8 mouse cellular contexts compared by ENCODE assay signal in genomic region chr12:77240372-77240771, GRCm38 (mm10). TPM values are rescaled to one million over a fixed set of nuclear protein-coding genes. Genes with fewer than 3 reads are reported as not detected.
DNase-seq lines count a peak whose midpoint lies in the region; ATAC-seq and TF ChIP-seq lines count a peak whose summit lies in the region.

No protein-coding gene starts in this region.

- no peaks in the 10 kb centered on the region for H3K36me3 ChIP-seq in heart, embryonic 15.5 days
- peaks cover 10% of the 10 kb centered on the region for H3K36me3 ChIP-seq in G1E (replicated peaks)
- H3K36me3 ChIP-seq in embryonic facial prominence, embryonic 14.5 days (ENCODE audit: control insufficient read depth, insufficient read depth, low read length) = no peaks in the 10 kb centered on the region
- H3K36me3 ChIP-seq in liver, embryonic 16.5 days (ENCODE audit: control insufficient read depth, insufficient read depth) = no peaks in the 10 kb centered on the region

- H3K27me3 ChIP-seq in heart, embryonic 15.5 days = no peaks in the 10 kb centered on the region
- no peaks in the 10 kb centered on the region for H3K27me3 ChIP-seq in G1E (ENCODE audit: insufficient read depth, low read length)
- H3K27me3 ChIP-seq in embryonic facial prominence, embryonic 14.5 days (replicated peaks; ENCODE audit: control insufficient read depth, insufficient read depth, low read length) = no peaks in the 10 kb centered on the region
- no peaks in the 10 kb centered on the region for H3K27me3 ChIP-seq in liver, embryonic 16.5 days (ENCODE audit: control insufficient read depth, insufficient read depth, low read depth, low read length)

- H3K9ac ChIP-seq in heart, embryonic 15.5 days = no peak overlapping the region
- H3K9ac ChIP-seq in embryonic facial prominence, embryonic 14.5 days (ENCODE audit: low read depth, low read length) = no peak overlapping the region
- H3K9ac ChIP-seq in liver, embryonic 16.5 days (ENCODE audit: low read depth, low read length) = no peak overlapping the region

- no peak for ATAC-seq in heart, embryonic 15.5 days (replicated peaks; ENCODE audit: insufficient number of reproducible peaks, insufficient read depth, low FRiP score, low read depth)
- ATAC-seq in G1E (ENCODE audit: extremely low read depth, insufficient number of reproducible peaks, low FRiP score, poor library complexity, severe bottlenecking) = no peak
- no peak for ATAC-seq in embryonic facial prominence, embryonic 14.5 days (ENCODE audit: low read depth)
- no peak for ATAC-seq in liver, embryonic 16.5 days (ENCODE audit: low read depth)

- peaks cover 7% of the 10 kb centered on the region for H3K4me1 ChIP-seq in heart, embryonic 15.5 days (replicated peaks)
- H3K4me1 ChIP-seq in G1E (ENCODE audit: insufficient read depth, low read depth, low read length) = peaks cover 59% of the 10 kb centered on the region
- peaks cover 8% of the 10 kb centered on the region; the same call in 1 of the 2 replicates for H3K4me1 ChIP-seq in embryonic facial prominence, embryonic 14.5 days (ENCODE audit: control insufficient read depth, insufficient read depth, low read length)
- H3K4me1 ChIP-seq in liver, embryonic 16.5 days (ENCODE audit: control insufficient read depth, low read depth, low read length) = peaks cover 9% of the 10 kb centered on the region

- peak overlapping the region; percentile 36; the same call in 1 of the 2 replicates for H3K4me2 ChIP-seq in heart, embryonic 15.5 days
- peak overlapping the region; percentile 94; the same call in 1 of the 2 replicates for H3K4me2 ChIP-seq in embryonic facial prominence, embryonic 14.5 days (ENCODE audit: low read depth, low read length)
- H3K4me2 ChIP-seq in liver, embryonic 16.5 days (ENCODE audit: low read depth, low read length) = peak overlapping the region; percentile 58

- TF ChIP-seq CTCF in G1E (IDR thresholded peaks at IDR 0.05; ENCODE audit: low read depth, low read length) = no peak

- DNase-seq in heart, adult 18-20 months = no peak
- no peak for DNase-seq in G1E (ENCODE audit: low spot score)
- DNase-seq in embryonic facial prominence, embryonic 14.5 days (ENCODE audit: low spot score) = no peak
- DNase-seq in right cerebral cortex, postnatal 14 days = no peak
- DNase-seq in kidney, adult 8-10 months = no peak
- DNase-seq in frontal cortex, postnatal 10 days (ENCODE audit: low spot score in 2 of 2) = no peak

- no peak overlapping the region for H3K27ac ChIP-seq in heart, embryonic 15.5 days
- no peak overlapping the region for H3K27ac ChIP-seq in embryonic facial prominence, embryonic 14.5 days (replicated peaks; ENCODE audit: low read depth, low read length)
- no peak overlapping the region for H3K27ac ChIP-seq in liver, embryonic 16.5 days (ENCODE audit: low read length)

- H3K9me3 ChIP-seq in heart, embryonic 15.5 days (replicated peaks) = no peaks in the 10 kb centered on the region
- H3K9me3 ChIP-seq in G1E (replicated peaks) = no peaks in the 10 kb centered on the region
- no peaks in the 10 kb centered on the region for H3K9me3 ChIP-seq in embryonic facial prominence, embryonic 14.5 days (ENCODE audit: control insufficient read depth, low read length)
- no peaks in the 10 kb centered on the region for H3K9me3 ChIP-seq in liver, embryonic 16.5 days (replicated peaks; ENCODE audit: control insufficient read depth, low read length)

- H3K4me3 ChIP-seq in heart, embryonic 15.5 days = no peak overlapping the region
- peak overlapping the region; percentile 75 for H3K4me3 ChIP-seq in G1E (ENCODE audit: low read depth, low read length)
- no peak overlapping the region for H3K4me3 ChIP-seq in embryonic facial prominence, embryonic 14.5 days (ENCODE audit: low read depth, low read length)
- peak overlapping the region; percentile 27 for H3K4me3 ChIP-seq in liver, embryonic 16.5 days (ENCODE audit: low read depth, low read length)

- WGBS in heart, embryonic 15.5 days = 46% methylated on average over 6 of the region's 6 CpGs
- WGBS in embryonic facial prominence, embryonic 14.5 days = 45% methylated on average over 6 of the region's 6 CpGs
- 16% methylated on average over 6 of the region's 6 CpGs for WGBS in liver, embryonic 16.5 days (ENCODE audit: insufficient replicate concordance)

RNA-seq across cellular contexts. Expression of gene Fut8, which starts 2.4 kb away (rescaled TPM):
- polyA plus RNA-seq in heart, embryonic 15.5 days (2015; fragmentation: Nextera tagmentation; extraction: Ambion mirVana) = 14.3 and 21.0 TPM in 2 replicates
- 10 to 100 TPM; 17.1 to 17.3 TPM for total RNA-seq in heart, adult 18-20 months (2021)
- 410 and 447 TPM in 2 replicates for total RNA-seq in G1E (2014; fragmentation: Nextera tagmentation)
- 227 and 251 TPM in 2 replicates for total RNA-seq in G1E (2017)
- 28.8 and 35.8 TPM in 2 replicates for polyA plus RNA-seq in G1E (2012)
- 28.8 and 31.4 TPM in 2 replicates for polyA plus RNA-seq in embryonic facial prominence, embryonic 14.5 days (2014; fragmentation: Nextera tagmentation; extraction: Ambion mirVana)
- polyA plus RNA-seq in liver, embryonic 16.5 days (2015; fragmentation: Nextera tagmentation; extraction: Ambion mirVana) = 7.1 and 7.2 TPM in 2 replicates

Comparison
In these comparisons a context has a peak if more than half of its experiments do, and no peak if none do; other contexts are left out.
1. H3K4me2 ChIP-seq: peak in every context shown above with its lines; median percentile 94 in embryonic facial prominence, embryonic 14.5 days; 58 in liver, embryonic 16.5 days; 36 in heart, embryonic 15.5 days.
2. H3K4me3 ChIP-seq: peak in G1E (single experiment) and liver, embryonic 16.5 days (single experiment); none in heart, embryonic 15.5 days (single experiment) and embryonic facial prominence, embryonic 14.5 days (single experiment).